Mouse (Mus musculus) lung, embryonic 14.5 days (tissue): ENCODE measurements around the gene Taar7f. TPM values are rescaled to one million over a fixed set of nuclear protein-coding genes. Genes with fewer than 3 reads are reported as not detected.

ENCODE experiments used
- ATAC-seq: fragments of 200-750 bp; cut with Nextera tagmentation; 2 replicates; pipeline ENCODE4 v1.8.0; 2017; ENCODE audit warnings: mild to moderate bottlenecking, moderate TSS enrichment, moderate library complexity; ENCODE audit not compliant: insufficient read depth
- DNase-seq: peaks from one replicate; pipeline ENCODE4 v3.0.0-alpha.2; 2015
- H3K27ac ChIP-seq: fragments of 300-500 bp; sonication (generic); 2 replicates; pipeline ENCODE4 v1.5.1; 2014; ENCODE audit warnings: low read depth, mild to moderate bottlenecking, moderate library complexity
- H3K27me3 ChIP-seq: fragments of 300-500 bp; sonication (generic); 2 replicates; pipeline ENCODE4 v1.6.1; 2014; ENCODE audit warnings: low read length, control low read depth; ENCODE audit not compliant: insufficient read depth
- H3K36me3 ChIP-seq: fragments of 300-500 bp; sonication (generic); 2 replicates; pipeline ENCODE4 v1.6.1; 2014; ENCODE audit warnings: control low read depth; ENCODE audit not compliant: insufficient read depth
- H3K4me1 ChIP-seq: fragments of 300-500 bp; sonication (generic); 2 replicates; pipeline ENCODE4 v1.6.1; 2014; ENCODE audit warnings: antibody characterized with exemption, control low read depth; ENCODE audit not compliant: insufficient read depth
- H3K4me2 ChIP-seq: fragments of 300-500 bp; sonication (generic); 2 replicates; pipeline ENCODE4 v1.6.1; 2014; ENCODE audit warnings: mild to moderate bottlenecking
- H3K4me3 ChIP-seq: fragments of 300-500 bp; sonication (generic); 2 replicates; pipeline ENCODE4 v1.5.1; 2014; ENCODE audit warnings: low read depth, low read length
- H3K9ac ChIP-seq: fragments of 300-500 bp; sonication (generic); 2 replicates; pipeline ENCODE4 v1.6.1; 2014
- H3K9me3 ChIP-seq: fragments of 300-500 bp; sonication (generic); 2 replicates; pipeline ENCODE4 v1.6.1; 2016; ENCODE audit warnings: low read depth, low read length, control low read depth
- CTCF ChIP-seq: IDR thresholded peaks from 2 replicates; pipeline ENCODE4 v1.5.1; 2016; ENCODE audit warnings: antibody characterized with exemption, low read depth
- WGBS: fragments of 180-500 bp; shearing (Covaris S2); extraction: QIAGEN DNeasy Blood & Tissue Kit; methylation state at CpG from one replicate; pipeline ENCODE4 v1.1.7; 2014; 5-methylcytosine and 5-hydroxymethylcytosine counted together
- polyA plus RNA-seq: library from polyadenylated mRNA; unstranded; fragments of >200 nt; fragmentation: Nextera tagmentation; extraction: Ambion mirVana; gene quantifications from 2 replicates; pipeline ENCODE4 v1.2.1, GENCODE M21; 2014

Gene Taar7f
- polyA plus RNA-seq = not detected in 2 replicates

GRCm38 (mm10) chr10:24049210-24049609 lies at the start of gene Taar7f:
Taar7f (plus strand) TSS chr10:24049510.
- no peaks in the 10 kb centered on the region for H3K9me3 ChIP-seq
- H3K27ac ChIP-seq = no peak within 1 kb of the TSS
- H3K4me3 ChIP-seq = no peak within 1 kb of the TSS
- no peaks in the 10 kb centered on the region for H3K36me3 ChIP-seq
- ATAC-seq = no peak
- no peak for TF ChIP-seq CTCF
- DNase-seq = no peak
- no peaks in the 10 kb centered on the region for H3K4me1 ChIP-seq
- H3K27me3 ChIP-seq = no peaks in the 10 kb centered on the region
- no peak within 1 kb of the TSS for H3K9ac ChIP-seq
- H3K4me2 ChIP-seq = no peak within 1 kb of the TSS

GRCm38 (mm10) chr10:23999639-24000038 lies 49.7 kb upstream of the Taar7f start, which contains the start of gene Taar7b:
Taar7b (plus strand) TSS chr10:23999939.
- TF ChIP-seq CTCF = no peak
- 74% methylated on average over 1 of the region's 1 CpGs for WGBS

GRCm38 (mm10) chr10:24006442-24006841 lies 42.9 kb upstream of the Taar7f start:
- H3K9ac ChIP-seq = no peak overlapping the region
- no peaks in the 10 kb centered on the region for H3K36me3 ChIP-seq
- H3K9me3 ChIP-seq = no peaks in the 10 kb centered on the region
- 64% methylated on average over 1 of the region's 1 CpGs for WGBS
- H3K4me1 ChIP-seq = no peaks in the 10 kb centered on the region
- no peaks in the 10 kb centered on the region for H3K27me3 ChIP-seq
- no peak overlapping the region for H3K4me3 ChIP-seq
- no peak overlapping the region for H3K4me2 ChIP-seq
- DNase-seq (no peak), ATAC-seq (no peak)
- H3K27ac ChIP-seq = no peak overlapping the region
- TF ChIP-seq CTCF = no peak

More at GRCm38 (mm10) chr10:23999639-24000038, 49.7 kb upstream of the Taar7f start, which contains the start of gene Taar7b:
- Histone ChIP-seq H3K4me1 (no peaks in the 10 kb centered on the region), H3K27me3 (no peaks in the 10 kb centered on the region), H3K9ac (no peak within 1 kb of the TSS), H3K9me3 (no peaks in the 10 kb centered on the region), H3K4me3 (no peak within 1 kb of the TSS), H3K27ac (no peak within 1 kb of the TSS), H3K4me2 (no peak within 1 kb of the TSS), H3K36me3 (no peaks in the 10 kb centered on the region)
- no peak for DNase-seq
- ATAC-seq = no peak

- H3K9ac ChIP-seq = no peak overlapping the region
- H3K9me3 ChIP-seq = no peaks in the 10 kb centered on the region
- no peaks in the 10 kb centered on the region for H3K4me1 ChIP-seq
- TF ChIP-seq CTCF = no peak
- H3K36me3 ChIP-seq = no peaks in the 10 kb centered on the region
- ATAC-seq = no peak
- H3K4me2 ChIP-seq = no peak overlapping the region
- H3K27ac ChIP-seq = no peak overlapping the region
- H3K27me3 ChIP-seq = no peaks in the 10 kb centered on the region
- DNase-seq = no peak
- WGBS = 24% methylated on average over 2 of the region's 2 CpGs
- H3K4me3 ChIP-seq = no peak overlapping the region
Observed at GRCm38 (mm10) chr10:24007034-24007433, 42.3 kb upstream of the Taar7f start.

- Histone ChIP-seq H3K4me3 (no peak overlapping the region), H3K4me1 (no peaks in the 10 kb centered on the region), H3K27ac (no peak overlapping the region), H3K36me3 (no peaks in the 10 kb centered on the region), H3K9me3 (no peaks in the 10 kb centered on the region), H3K4me2 (no peak overlapping the region), H3K9ac (no peak overlapping the region), H3K27me3 (no peaks in the 10 kb centered on the region)
- WGBS = 91% methylated on average over 1 of the region's 1 CpGs
- DNase-seq (no peak), ATAC-seq (no peak)
- TF ChIP-seq CTCF = no peak
Observed at GRCm38 (mm10) chr10:24008143-24008542, 41.2 kb upstream of the Taar7f start.

GRCm38 (mm10) chr10:24026922-24027321 lies 22.4 kb upstream of the Taar7f start, which contains the start of gene Taar7d:
Taar7d (plus strand) TSS chr10:24027222.
- no peak for TF ChIP-seq CTCF
- Histone ChIP-seq H3K4me3 (no peak within 1 kb of the TSS), H3K27ac (no peak within 1 kb of the TSS), H3K36me3 (no peaks in the 10 kb centered on the region), H3K9me3 (no peaks in the 10 kb centered on the region), H3K9ac (no peak within 1 kb of the TSS), H3K4me2 (no peak within 1 kb of the TSS), H3K4me1 (no peaks in the 10 kb centered on the region), H3K27me3 (no peaks in the 10 kb centered on the region)
- DNase-seq (no peak), ATAC-seq (no peak)

- H3K4me2 ChIP-seq = no peak overlapping the region
- ATAC-seq (no peak), DNase-seq (no peak)
- H3K4me3 ChIP-seq = no peak overlapping the region
- H3K9me3 ChIP-seq = no peaks in the 10 kb centered on the region
- TF ChIP-seq CTCF = no peak
- H3K9ac ChIP-seq = no peak overlapping the region
- no peak overlapping the region for H3K27ac ChIP-seq
- H3K27me3 ChIP-seq = no peaks in the 10 kb centered on the region
- no peaks in the 10 kb centered on the region for H3K36me3 ChIP-seq
- no peaks in the 10 kb centered on the region for H3K4me1 ChIP-seq
Observed at GRCm38 (mm10) chr10:24031347-24031746, 18.0 kb upstream of the Taar7f start.

GRCm38 (mm10) chr10:24037314-24037713 lies 12.0 kb upstream of the Taar7f start, which contains the start of gene Taar7e:
Taar7e (plus strand) TSS chr10:24037614.
- ATAC-seq (no peak), DNase-seq (no peak)
- H3K4me1 ChIP-seq = no peaks in the 10 kb centered on the region
- no peak within 1 kb of the TSS for H3K27ac ChIP-seq
- no peaks in the 10 kb centered on the region for H3K9me3 ChIP-seq
- TF ChIP-seq CTCF = no peak
- no peaks in the 10 kb centered on the region for H3K36me3 ChIP-seq
- no peak within 1 kb of the TSS for H3K4me2 ChIP-seq
- no peak within 1 kb of the TSS for H3K9ac ChIP-seq
- H3K4me3 ChIP-seq = no peak within 1 kb of the TSS
- no peaks in the 10 kb centered on the region for H3K27me3 ChIP-seq
- 91% methylated on average over 2 of the region's 2 CpGs for WGBS
